Mouse (Mus musculus): Measurements from ENCODE around the gene Cd48.
"Not testable (repeated sequence)": the region's sequence is repeated elsewhere in the genome, so short reads cannot be mapped to it uniquely, and the experiment has no call there.

Cd48 gene

DNA sequence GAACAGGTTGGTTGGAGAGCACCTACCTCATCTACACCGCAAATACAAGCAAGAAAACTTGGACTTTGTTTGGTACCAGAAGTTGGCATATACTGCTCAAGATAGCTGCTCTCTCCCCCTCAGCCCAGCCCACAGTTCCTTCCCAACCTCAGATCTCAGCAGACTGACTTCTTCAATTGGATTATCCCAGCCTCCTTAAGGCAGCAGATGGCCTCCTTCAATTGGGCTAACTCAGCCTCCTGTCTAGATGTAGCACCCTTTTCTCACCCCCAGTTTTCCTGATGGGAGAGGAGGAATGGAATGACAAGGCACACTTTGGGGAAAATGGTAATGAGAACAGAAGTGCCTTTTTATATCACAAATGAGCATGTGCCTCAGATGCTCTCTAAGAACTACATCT lies 31.9 kb downstream of the Cd48 start:
- DNase-seq, result not testable (repeated sequence)

- DNase-seq, result no peak
Observed at GRCm38 (mm10) chr1:171715434-171715833, 33.6 kb downstream of the Cd48 start.

- no peak for DNase-seq
Observed at GRCm38 (mm10) chr1:171716232-171716631, 34.4 kb downstream of the Cd48 start.

GRCm38 (mm10) chr1:171731195-171731594 lies 49.4 kb downstream of the Cd48 start:
- DNase-seq, result no peak

DNA sequence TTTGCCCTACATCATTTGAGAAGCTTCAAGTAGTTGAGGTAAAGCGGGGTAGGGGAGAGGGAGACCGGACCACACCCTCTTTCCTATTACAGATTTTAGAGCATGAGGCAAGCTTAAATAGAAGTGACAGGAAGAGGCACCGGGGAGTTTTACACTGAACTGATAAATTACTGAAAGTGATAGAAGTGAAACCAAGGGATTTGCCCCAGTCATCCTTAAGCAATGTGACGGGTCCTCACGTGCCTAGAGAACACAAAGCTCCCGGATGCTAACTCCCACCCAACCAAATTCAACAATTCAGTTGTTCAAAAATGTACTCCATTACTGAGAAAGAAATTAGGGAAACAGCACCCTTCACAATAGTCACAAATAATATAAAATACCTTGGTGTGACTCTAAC lies 53.1 kb downstream of the Cd48 start:
- no peak for DNase-seq

DNA sequence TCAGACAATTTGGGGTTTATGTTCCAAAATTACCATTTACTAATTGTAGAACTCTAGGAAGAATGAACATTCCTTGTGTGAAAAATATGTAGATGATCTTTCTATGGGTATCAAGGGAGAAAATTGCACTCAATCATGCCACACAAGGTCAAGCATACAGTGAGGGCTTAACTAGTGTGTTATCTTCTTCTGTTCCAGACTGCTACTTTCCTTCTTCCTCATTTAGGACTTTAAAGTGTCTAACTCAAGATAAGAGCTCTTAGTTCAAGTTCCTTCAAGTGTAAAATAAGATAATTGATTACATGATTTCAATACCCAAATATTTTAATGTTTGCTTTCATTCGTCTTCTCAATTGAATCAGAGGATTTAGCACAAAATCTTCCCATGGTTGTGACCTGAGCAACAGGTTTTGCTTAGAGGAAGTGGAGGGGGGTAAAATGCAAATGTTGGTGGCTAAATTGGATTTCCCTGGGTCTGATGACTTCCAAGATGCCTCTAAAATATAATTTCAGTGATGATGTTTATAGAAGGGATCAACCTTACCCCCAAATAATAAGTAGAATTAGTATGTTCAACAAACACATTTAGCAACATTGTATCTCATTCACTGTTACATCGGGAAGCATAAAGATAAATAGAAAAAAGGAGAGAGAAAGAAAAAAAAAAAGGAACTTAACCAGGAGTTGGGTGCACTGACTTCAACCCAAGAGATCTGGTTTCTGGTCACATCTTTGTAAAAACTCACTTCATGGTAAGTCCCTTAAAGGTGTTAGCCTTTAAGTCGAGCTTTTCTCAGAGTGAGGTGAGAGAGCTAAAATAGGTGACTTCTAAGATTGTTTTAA lies 66.5 kb downstream of the Cd48 start:
- DNase-seq, result no peak

All from right cerebral cortex, postnatal 4 days (tissue).